Mouse (Mus musculus) intestine, embryonic 15.5 days (tissue): ENCODE results near the gene N4bp3. TPM values are rescaled to one million over a fixed set of nuclear protein-coding genes. Genes with fewer than 3 reads are reported as not detected.
A peak's percentile ranks its signal among the peaks of the same experiment; 100 is the strongest.
"Not testable (repeated sequence)": the region's sequence is repeated elsewhere in the genome, so short reads cannot be mapped to it uniquely, and the experiment has no call there.

ENCODE experiments used
- ATAC-seq: fragments of 200-750 bp; cut with Nextera tagmentation; 2 replicates; pipeline ENCODE4 v1.8.0; 2017; ENCODE audit warnings: moderate TSS enrichment, moderate library complexity
- H3K27ac ChIP-seq: fragments of 300-500 bp; sonication (generic); 2 replicates; pipeline ENCODE4 v1.5.1; 2015; ENCODE audit warnings: mild to moderate bottlenecking, inconsistent platforms
- H3K27me3 ChIP-seq: fragments of 300-500 bp; sonication (generic); replicated peaks from 2 replicates; pipeline ENCODE4 v1.6.1; 2015; ENCODE audit warnings: inconsistent platforms
- H3K36me3 ChIP-seq: fragments of 300-500 bp; sonication (generic); 2 replicates; pipeline ENCODE4 v1.6.1; 2015; ENCODE audit warnings: inconsistent platforms
- H3K4me1 ChIP-seq: fragments of 300-500 bp; sonication (generic); replicated peaks from 2 replicates; pipeline ENCODE4 v1.6.1; 2015; ENCODE audit warnings: inconsistent platforms
- H3K4me2 ChIP-seq: fragments of 300-500 bp; sonication (generic); replicated peaks from 2 replicates; pipeline ENCODE4 v1.6.1; 2015; ENCODE audit warnings: mild to moderate bottlenecking, inconsistent platforms
- H3K4me3 ChIP-seq: fragments of 300-500 bp; sonication (generic); replicated peaks from 2 replicates; pipeline ENCODE4 v1.5.1; 2015; ENCODE audit warnings: inconsistent platforms
- H3K9ac ChIP-seq: fragments of 300-500 bp; sonication (generic); 2 replicates; pipeline ENCODE4 v1.6.1; 2015; ENCODE audit warnings: inconsistent platforms
- H3K9me3 ChIP-seq: fragments of 300-500 bp; sonication (generic); 2 replicates; pipeline ENCODE4 v1.6.1; 2016; ENCODE audit warnings: inconsistent platforms
- WGBS: fragments of 180-500 bp; shearing (Covaris S2); methylation state at CpG from one replicate; pipeline ENCODE4 v1.1.7; 2015; 5-methylcytosine and 5-hydroxymethylcytosine counted together
- polyA plus RNA-seq: library from polyadenylated mRNA; unstranded; fragments of >200 nt; fragmentation: Nextera tagmentation; extraction: Ambion mirVana; gene quantifications from 2 replicates; pipeline ENCODE4 v1.2.1, GENCODE M21; 2015

Gene N4bp3
- polyA plus RNA-seq, 1 experiment from 2014 or later: 17.6 TPM

- Histone ChIP-seq H3K4me2 (no peak overlapping the region), H3K9ac (no peak overlapping the region), H3K27ac (no peak overlapping the region), H3K36me3 (no peaks in the 10 kb centered on the region), H3K27me3 (no peaks in the 10 kb centered on the region), H3K4me1 (no peaks in the 10 kb centered on the region), H3K9me3 (no peaks in the 10 kb centered on the region), H3K4me3 (no peak overlapping the region)
- no peak for ATAC-seq
- 80% methylated on average over 2 of the region's 2 CpGs for WGBS
Measured at GRCm38 (mm10) chr11:51671376-51671775, 20.7 kb upstream of the N4bp3 start.

GRCm38 (mm10) chr11:51670846-51671245, 20.2 kb upstream of the N4bp3 start:
- H3K36me3 ChIP-seq: no peaks in the 10 kb centered on the region
- H3K27me3 ChIP-seq: no peaks in the 10 kb centered on the region
- H3K4me1 ChIP-seq: no peaks in the 10 kb centered on the region
- no peaks in the 10 kb centered on the region for H3K9me3 ChIP-seq
- H3K27ac ChIP-seq: no peak overlapping the region
- no peak for ATAC-seq
- H3K4me2 ChIP-seq: no peak overlapping the region
- WGBS: 93% methylated on average over 7 of the region's 7 CpGs
- no peak overlapping the region for H3K4me3 ChIP-seq
- H3K9ac ChIP-seq: no peak overlapping the region

- not testable (repeated sequence) for H3K9me3 ChIP-seq, H3K4me2 ChIP-seq, ATAC-seq, H3K36me3 ChIP-seq, H3K27ac ChIP-seq, H3K4me1 ChIP-seq, H3K27me3 ChIP-seq, H3K4me3 ChIP-seq, H3K9ac ChIP-seq
- 95% methylated on average over 7 of the region's 7 CpGs for WGBS
Measured at GRCm38 (mm10) chr11:51664747-51665146, 14.1 kb upstream of the N4bp3 start.

GRCm38 (mm10) chr11:51662632-51663031, 12.0 kb upstream of the N4bp3 start:
- Histone ChIP-seq H3K27me3 (no peaks in the 10 kb centered on the region), H3K27ac (no peak overlapping the region), H3K4me1 (peaks cover 5% of the 10 kb centered on the region; the same call in 1 of the 2 replicates), H3K4me2 (no peak overlapping the region), H3K9ac (no peak overlapping the region), H3K9me3 (no peaks in the 10 kb centered on the region), H3K36me3 (no peaks in the 10 kb centered on the region), H3K4me3 (no peak overlapping the region)
- WGBS: 81% methylated on average over 7 of the region's 7 CpGs
- ATAC-seq: no peak

- 85% methylated on average over 16 of the region's 16 CpGs for WGBS
- Histone ChIP-seq H3K4me3 (no peak overlapping the region), H3K36me3 (no peaks in the 10 kb centered on the region), H3K4me1 (peaks cover 5% of the 10 kb centered on the region; the same call in 1 of the 2 replicates), H3K9ac (no peak overlapping the region), H3K27ac (no peak overlapping the region), H3K9me3 (no peaks in the 10 kb centered on the region), H3K27me3 (no peaks in the 10 kb centered on the region), H3K4me2 (no peak overlapping the region)
- ATAC-seq: no peak
Measured at GRCm38 (mm10) chr11:51661867-51662365, 11.3 kb upstream of the N4bp3 start.

GRCm38 (mm10) chr11:51658705-51659104, 8.1 kb upstream of the N4bp3 start:
- no peaks in the 10 kb centered on the region for H3K9me3 ChIP-seq
- H3K4me1 ChIP-seq: peaks cover 5% of the 10 kb centered on the region; the same call in 1 of the 2 replicates
- WGBS: 57% methylated on average over 6 of the region's 6 CpGs
- H3K36me3 ChIP-seq: no peaks in the 10 kb centered on the region
- H3K4me3 ChIP-seq: no peak overlapping the region
- H3K9ac ChIP-seq: no peak overlapping the region
- no peaks in the 10 kb centered on the region for H3K27me3 ChIP-seq
- H3K4me2 ChIP-seq: no peak overlapping the region
- peak; percentile 72; the same call in 1 of the 2 replicates for ATAC-seq
- no peak overlapping the region for H3K27ac ChIP-seq

GRCm38 (mm10) chr11:51658291-51658690, 7.6 kb upstream of the N4bp3 start:
- ATAC-seq: no peak
- no peaks in the 10 kb centered on the region for H3K36me3 ChIP-seq
- WGBS: 47% methylated on average over 7 of the region's 7 CpGs
- H3K9ac ChIP-seq: no peak overlapping the region
- no peaks in the 10 kb centered on the region for H3K9me3 ChIP-seq
- no peak overlapping the region for H3K4me3 ChIP-seq
- no peaks in the 10 kb centered on the region for H3K27me3 ChIP-seq
- peaks cover 5% of the 10 kb centered on the region; the same call in 1 of the 2 replicates for H3K4me1 ChIP-seq
- no peak overlapping the region for H3K4me2 ChIP-seq
- H3K27ac ChIP-seq: no peak overlapping the region

GRCm38 (mm10) chr11:51656798-51657521, 6.3 kb upstream of the N4bp3 start:
- no peak overlapping the region for H3K9ac ChIP-seq
- 79% methylated on average over 10 of the region's 10 CpGs for whole genome bisulfite sequencing
- no peak for ATAC-seq
- H3K27me3 ChIP-seq: no peaks in the 10 kb centered on the region
- no peaks in the 10 kb centered on the region for H3K36me3 ChIP-seq
- H3K9me3 ChIP-seq: no peaks in the 10 kb centered on the region
- no peak overlapping the region for H3K27ac ChIP-seq
- H3K4me2 ChIP-seq: no peak overlapping the region
- H3K4me3 ChIP-seq: no peak overlapping the region
- peaks cover 5% of the 10 kb centered on the region; the same call in 1 of the 2 replicates for H3K4me1 ChIP-seq

- no peaks in the 10 kb centered on the region for H3K36me3 ChIP-seq
- no peaks in the 10 kb centered on the region for H3K27me3 ChIP-seq
- H3K4me1 ChIP-seq: peaks cover 9% of the 10 kb centered on the region; the same call in 1 of the 2 replicates
- no peak for ATAC-seq
- H3K9me3 ChIP-seq: no peaks in the 10 kb centered on the region
- H3K9ac ChIP-seq: no peak overlapping the region
- H3K27ac ChIP-seq: no peak overlapping the region
- no peak overlapping the region for H3K4me2 ChIP-seq
- no peak overlapping the region for H3K4me3 ChIP-seq
- WGBS: 90% methylated on average over 3 of the region's 3 CpGs
Measured at GRCm38 (mm10) chr11:51654891-51655290, 4.2 kb upstream of the N4bp3 start.

- ATAC-seq: no peak
- H3K4me3 ChIP-seq: no peak overlapping the region
- H3K27ac ChIP-seq: no peak overlapping the region
- no peaks in the 10 kb centered on the region for H3K27me3 ChIP-seq
- peaks cover 19% of the 10 kb centered on the region for H3K4me1 ChIP-seq
- WGBS: 85% methylated on average over 6 of the region's 6 CpGs
- no peaks in the 10 kb centered on the region for H3K36me3 ChIP-seq
- no peak overlapping the region for H3K9ac ChIP-seq
- H3K4me2 ChIP-seq: no peak overlapping the region
- no peaks in the 10 kb centered on the region for H3K9me3 ChIP-seq
Measured at GRCm38 (mm10) chr11:51653736-51654135, 3.1 kb upstream of the N4bp3 start.

- Histone ChIP-seq H3K27me3 (no peaks in the 10 kb centered on the region), H3K9ac (no peak overlapping the region), H3K27ac (no peak overlapping the region), H3K4me2 (no peak overlapping the region), H3K4me3 (no peak overlapping the region), H3K9me3 (no peaks in the 10 kb centered on the region), H3K36me3 (no peaks in the 10 kb centered on the region), H3K4me1 (peaks cover 18% of the 10 kb centered on the region)
- ATAC-seq: no peak
- 91% methylated on average over 4 of the region's 4 CpGs for WGBS
Measured at GRCm38 (mm10) chr11:51652889-51653418, 2.3 kb upstream of the N4bp3 start.

GRCm38 (mm10) chr11:51650261-51650660, 381 bp downstream of the N4bp3 start:
- H3K9ac ChIP-seq: peak overlapping the region; percentile 67
- peak overlapping the region; percentile 97 for H3K4me2 ChIP-seq
- ATAC-seq: peak; percentile 64
- H3K4me3 ChIP-seq: peak overlapping the region; percentile 78
- WGBS: 1% methylated on average over 30 of the region's 30 CpGs
- H3K4me1 ChIP-seq: peaks cover 29% of the 10 kb centered on the region
- peak overlapping the region; percentile 90 for H3K27ac ChIP-seq
- H3K27me3 ChIP-seq: no peaks in the 10 kb centered on the region
- H3K9me3 ChIP-seq: no peaks in the 10 kb centered on the region
- no peaks in the 10 kb centered on the region for H3K36me3 ChIP-seq

GRCm38 (mm10) chr11:51649889-51650199, 798 bp downstream of the N4bp3 start:
- WGBS: 5% methylated on average over 7 of the region's 7 CpGs
- no peaks in the 10 kb centered on the region for H3K36me3 ChIP-seq
- H3K4me1 ChIP-seq: peaks cover 31% of the 10 kb centered on the region
- peak overlapping the region; percentile 78 for H3K4me3 ChIP-seq
- peak overlapping the region; percentile 67 for H3K9ac ChIP-seq
- no peaks in the 10 kb centered on the region for H3K27me3 ChIP-seq
- peak overlapping the region; percentile 90 for H3K27ac ChIP-seq
- peak overlapping the region; percentile 97 for H3K4me2 ChIP-seq
- 0 out of 2 replicates have a peak, but pooled peaks have one; percentile 9 for ATAC-seq
- H3K9me3 ChIP-seq: no peaks in the 10 kb centered on the region
